Mouse (Mus musculus) adrenal gland, adult (tissue): ENCODE data around the gene Syne2.

Source experiments
- DNase-seq, 2 experiments: peaks; one replicate each; pipeline ENCODE4 v3.0.0; 2022 to 2023; ENCODE audit warnings: low spot score in 1 of 2; ENCODE audit not compliant: inconsistent age in 2 of 2

Syne2 gene

GRCm38 (mm10) chr12:75817959-75818452 is at the start of gene Syne2:
Syne2 (plus strand) TSS chr12:75818134.
- peak; percentile 89 to 97 for DNase-seq

- DNase-seq: no peak
Measured at GRCm38 (mm10) chr12:75771410-75771809, 46.5 kb upstream of the Syne2 start.

- DNase-seq: peak; percentile 60 to 90
Measured at GRCm38 (mm10) chr12:75772424-75773034, 45.4 kb upstream of the Syne2 start.

- no peak for DNase-seq
Measured at GRCm38 (mm10) chr12:75781445-75781844, 36.5 kb upstream of the Syne2 start.

- DNase-seq: no peak
Measured at GRCm38 (mm10) chr12:75781995-75782394, 35.9 kb upstream of the Syne2 start.

- DNase-seq: no peak
Measured at GRCm38 (mm10) chr12:75784271-75784751, 33.6 kb upstream of the Syne2 start.

- peak in 1 of 2 experiments; percentile 77 for DNase-seq
Measured at GRCm38 (mm10) chr12:75786681-75787080, 31.3 kb upstream of the Syne2 start.

- DNase-seq: no peak
Measured at GRCm38 (mm10) chr12:75789451-75789850, 28.5 kb upstream of the Syne2 start.

- DNase-seq: no peak
Measured at GRCm38 (mm10) chr12:75794527-75794926, 23.4 kb upstream of the Syne2 start.

GRCm38 (mm10) chr12:75796510-75796909 is 21.4 kb upstream of the Syne2 start:
- DNase-seq: peak in 1 of 2 experiments; percentile 70

- peak in 1 of 2 experiments; percentile 54 for DNase-seq
Measured at GRCm38 (mm10) chr12:75806281-75806680, 11.7 kb upstream of the Syne2 start.

GRCm38 (mm10) chr12:75813766-75814165 is 4.2 kb upstream of the Syne2 start:
- DNase-seq: peak; percentile 61 to 85

- DNase-seq: peak in 1 of 2 experiments; percentile 32
Measured at GRCm38 (mm10) chr12:75814551-75814950, 3.4 kb upstream of the Syne2 start.

- DNase-seq: peak in 1 of 2 experiments; percentile 64
Measured at GRCm38 (mm10) chr12:75816981-75817856, 715 bp upstream of the Syne2 start.

GRCm38 (mm10) chr12:75818453-75819434 is 810 bp downstream of the Syne2 start:
- peak; percentile 82 to 94 for DNase-seq

GRCm38 (mm10) chr12:75819481-75819880 is 1.5 kb downstream of the Syne2 start:
- no peak for DNase-seq

GRCm38 (mm10) chr12:75820216-75820615 is 2.3 kb downstream of the Syne2 start:
- DNase-seq: peak in 1 of 2 experiments; percentile 80

- DNase-seq: no peak
Measured at GRCm38 (mm10) chr12:75822122-75822521, 4.2 kb downstream of the Syne2 start.

GRCm38 (mm10) chr12:75823475-75823874 is 5.5 kb downstream of the Syne2 start:
- DNase-seq: no peak

- no peak for DNase-seq
Measured at GRCm38 (mm10) chr12:75825458-75825857, 7.5 kb downstream of the Syne2 start.
